Mouse (Mus musculus) bone marrow, adult 2 months (tissue): Measurements from ENCODE around the gene Hist1h3e. TPM values are rescaled to one million over a fixed set of nuclear protein-coding genes. Genes with fewer than 3 reads are reported as not detected.
"Not testable (repeated sequence)": the region's sequence is repeated elsewhere in the genome, so short reads cannot be mapped to it uniquely, and the experiment has no call there.

Experiments used
- H3K27ac ChIP-seq: fragments of 200-500 bp; 2 replicates; pipeline ENCODE4 v1.5.1; 2012; ENCODE audit warnings: low read depth, mild to moderate bottlenecking, control low read depth, inconsistent platforms, low read length; ENCODE audit not compliant: control insufficient read depth, poor library complexity, insufficient read depth
- H3K4me1 ChIP-seq: fragments of 200-500 bp; 2 replicates; pipeline ENCODE4 v1.6.1; 2011; ENCODE audit warnings: low read length; ENCODE audit not compliant: control insufficient read depth, insufficient read depth
- H3K4me3 ChIP-seq: fragments of 200-500 bp; replicated peaks from 2 replicates; pipeline ENCODE3; 2011; ENCODE audit warnings: mild to moderate bottlenecking, low read depth, low read length, control low read depth; ENCODE audit not compliant: control insufficient read depth
- CTCF ChIP-seq: fragments of 200-500 bp; IDR thresholded peaks from 2 replicates; pipeline ENCODE4 v1.5.1; 2011; ENCODE audit warnings: low read length, control low read depth; ENCODE audit not compliant: control insufficient read depth, insufficient read depth
- POLR2A ChIP-seq: fragments of 200-500 bp; IDR thresholded peaks from 2 replicates; pipeline ENCODE4 v1.6.1; 2011; ENCODE audit warnings: low read depth, mild to moderate bottlenecking, control low read depth, low read length, borderline replicate concordance; ENCODE audit not compliant: control insufficient read depth
- WGBS: fragments of 180-500 bp; shearing (Covaris S2); methylation state at CpG from one replicate; pipeline ENCODE4 v1.1.7; 2018; 5-methylcytosine and 5-hydroxymethylcytosine counted together
- polyA plus RNA-seq: library from polyadenylated mRNA; stranded (reverse); fragments of >200 nt; gene quantifications from 2 replicates; pipeline ENCODE4 v1.2.4, GENCODE M21; 2011; ENCODE audit warnings: low replicate concordance; ENCODE audit not compliant: missing spikeins, insufficient read depth, insufficient read length

Gene Hist1h3e
- polyA plus RNA-seq, 1 experiment = 12.9 TPM

GRCm38 (mm10) chr13:23537006-23537710, 25.0 kb downstream of the Hist1h3e start:
- 69% methylated on average over 3 of the region's 3 CpGs for WGBS
- Histone ChIP-seq H3K4me1 (peaks cover 1% of the 10 kb centered on the region; the same call in 1 of the 2 replicates), H3K27ac (no peak overlapping the region), H3K4me3 (peak overlapping the region; percentile 29)
- TF ChIP-seq POLR2A (no peak), CTCF (no peak)

- TF ChIP-seq CTCF = no peak
- TF ChIP-seq POLR2A = no peak
- Histone ChIP-seq H3K27ac (no peak overlapping the region; the same call in 1 of the 2 replicates), H3K4me3 (peak overlapping the region; percentile 68), H3K4me1 (peaks cover 1% of the 10 kb centered on the region; the same call in 1 of the 2 replicates)
- 31% methylated on average over 7 of the region's 7 CpGs for WGBS
Observed at GRCm38 (mm10) chr13:23536076-23536822, 25.9 kb downstream of the Hist1h3e start.

- under 1% methylated on average over 46 of the region's 62 CpGs for WGBS
- peak; percentile 98 for TF ChIP-seq POLR2A
- peak within 1 kb of the TSS; percentile 70 for H3K4me3 ChIP-seq
- H3K27ac ChIP-seq = peak within 1 kb of the TSS; percentile 94
- not testable (repeated sequence) for H3K4me1 ChIP-seq
Observed at GRCm38 (mm10) chr13:23535137-23536075, 26.8 kb downstream of the Hist1h3e start, which contains the start of gene Hist1h3g. Gene Hist1h3g, plus strand, starts transcription at chr13:23535422.

GRCm38 (mm10) chr13:23534368-23535131, 27.6 kb downstream of the Hist1h3e start:
- Histone ChIP-seq H3K27ac (peak overlapping the region; percentile 60; the same call in 1 of the 2 replicates), H3K4me3 (peak overlapping the region; percentile 61), H3K4me1 (peaks cover 1% of the 10 kb centered on the region; the same call in 1 of the 2 replicates)
- TF ChIP-seq POLR2A (0 out of 2 replicates have a peak, but pooled peaks have one; percentile 4), CTCF (no peak)
- under 1% methylated on average over 15 of the region's 15 CpGs for WGBS

- peak within 1 kb of the TSS; percentile 92 for H3K27ac ChIP-seq
- H3K4me1 ChIP-seq = not testable (repeated sequence)
- peak; percentile 90; the same call in 1 of the 2 replicates for TF ChIP-seq POLR2A
- WGBS = under 1% methylated on average over 33 of the region's 53 CpGs
- peak within 1 kb of the TSS; percentile 69 for H3K4me3 ChIP-seq
Observed at GRCm38 (mm10) chr13:23533560-23534367, 28.4 kb downstream of the Hist1h3e start, which contains the start of gene Hist1h2af. Gene Hist1h2af, plus strand, starts transcription at chr13:23533906.

- peak overlapping the region; percentile 44 for H3K4me3 ChIP-seq
- 21% methylated on average over 9 of the region's 9 CpGs for WGBS
- no peak for TF ChIP-seq POLR2A
- TF ChIP-seq CTCF = no peak
- H3K27ac ChIP-seq = peak overlapping the region; percentile 90
- peaks cover 1% of the 10 kb centered on the region; the same call in 1 of the 2 replicates for H3K4me1 ChIP-seq
Observed at GRCm38 (mm10) chr13:23532262-23533075, 29.7 kb downstream of the Hist1h3e start.
